Mouse (Mus musculus) hindbrain, postnatal 0 days (tissue): ENCODE data around the gene Myf6. TPM values are rescaled to one million over a fixed set of nuclear protein-coding genes. Genes with fewer than 3 reads are reported as not detected.

ENCODE experiments used
- ATAC-seq: fragments of 200-750 bp; cut with Nextera tagmentation; 2 replicates; pipeline ENCODE4 v1.8.0; 2017; ENCODE audit warnings: mild to moderate bottlenecking, moderate TSS enrichment, moderate library complexity
- DNase-seq: peaks from one replicate; pipeline ENCODE4 v3.0.0-alpha.2; 2015; ENCODE audit warnings: low spot score
- H3K27ac ChIP-seq: fragments of 300-500 bp; sonication (generic); 2 replicates; pipeline ENCODE4 v1.5.1; 2014; ENCODE audit warnings: mild to moderate bottlenecking
- H3K27me3 ChIP-seq: fragments of 300-500 bp; sonication (generic); 2 replicates; pipeline ENCODE4 v1.6.1; 2014; ENCODE audit warnings: low read length, mixed read lengths; ENCODE audit not compliant: insufficient read depth
- H3K36me3 ChIP-seq: fragments of 300-500 bp; sonication (generic); 2 replicates; pipeline ENCODE4 v1.6.1; 2014; ENCODE audit warnings: low read length, mixed read lengths; ENCODE audit not compliant: insufficient read depth
- H3K4me1 ChIP-seq: fragments of 300-500 bp; sonication (generic); 2 replicates; pipeline ENCODE4 v1.6.1; 2014; ENCODE audit warnings: antibody characterized with exemption, low read length, mixed read lengths; ENCODE audit not compliant: insufficient read depth
- H3K4me2 ChIP-seq: fragments of 300-500 bp; sonication (generic); 2 replicates; pipeline ENCODE4 v1.6.1; 2014; ENCODE audit warnings: low read depth, mild to moderate bottlenecking, low read length, moderate library complexity, mixed read lengths
- H3K4me3 ChIP-seq: fragments of 300-500 bp; sonication (generic); 2 replicates; pipeline ENCODE4 v1.5.1; 2014; ENCODE audit warnings: low read length
- H3K9ac ChIP-seq: fragments of 300-500 bp; sonication (generic); replicated peaks from 2 replicates; pipeline ENCODE4 v1.6.1; 2014; ENCODE audit warnings: mild to moderate bottlenecking, low read length, moderate library complexity, mixed read lengths
- H3K9me3 ChIP-seq: fragments of 300-500 bp; sonication (generic); 2 replicates; pipeline ENCODE4 v1.6.1; 2016; ENCODE audit warnings: low read length, mixed read lengths
- CTCF ChIP-seq: IDR thresholded peaks from 2 replicates; pipeline ENCODE4 v1.5.1; 2016; ENCODE audit warnings: antibody characterized with exemption, control low read depth, low read depth
- WGBS: fragments of 180-500 bp; shearing (Covaris S2); extraction: QIAGEN DNeasy Blood & Tissue Kit; methylation state at CpG from one replicate; pipeline ENCODE4 v1.1.7; 2014; 5-methylcytosine and 5-hydroxymethylcytosine counted together
- polyA plus RNA-seq: library from polyadenylated mRNA; unstranded; fragments of >200 nt; fragmentation: Nextera tagmentation; extraction: Ambion mirVana; gene quantifications from 2 replicates; pipeline ENCODE4 v1.2.1, GENCODE M21; 2015
- total RNA-seq: library from RNA; depleted of rRNA; stranded (reverse); fragments of >200 nt; gene quantifications from 2 replicates; pipeline ENCODE4 v1.2.3, GENCODE M21; 2014

Gene Myf6
- total and polyA plus RNA-seq, 2 experiments from 2014 or later = not detected

DNA sequence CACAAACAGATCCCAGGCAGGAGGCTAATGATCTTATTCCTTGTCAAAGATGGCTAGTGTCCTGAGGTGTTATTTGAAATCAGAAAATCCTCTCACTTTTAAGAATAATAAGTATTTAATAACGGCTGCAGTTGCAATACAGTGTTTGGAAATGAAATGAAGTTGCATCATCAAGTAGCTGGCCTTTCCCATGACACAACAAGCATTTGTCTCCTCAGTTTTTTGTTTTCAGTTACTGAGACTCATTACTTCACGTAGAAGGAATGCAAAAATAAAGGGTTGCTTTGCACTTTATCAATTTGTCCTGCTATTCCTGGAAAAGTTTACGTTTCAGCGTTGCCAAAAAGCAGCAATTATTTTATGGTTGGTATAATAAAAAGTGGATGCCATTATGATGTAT is 8.9 kb upstream of the Myf6 start:
- DNase-seq = no peak
- WGBS = 82% methylated on average over 4 of the region's 4 CpGs
- Histone ChIP-seq H3K4me3 (no peak overlapping the region), H3K4me2 (no peak overlapping the region), H3K9me3 (no peaks in the 10 kb centered on the region), H3K36me3 (no peaks in the 10 kb centered on the region), H3K27me3 (no peaks in the 10 kb centered on the region), H3K27ac (no peak overlapping the region), H3K4me1 (no peaks in the 10 kb centered on the region), H3K9ac (no peak overlapping the region)
- no peak for ATAC-seq
- no peak for TF ChIP-seq CTCF

DNA sequence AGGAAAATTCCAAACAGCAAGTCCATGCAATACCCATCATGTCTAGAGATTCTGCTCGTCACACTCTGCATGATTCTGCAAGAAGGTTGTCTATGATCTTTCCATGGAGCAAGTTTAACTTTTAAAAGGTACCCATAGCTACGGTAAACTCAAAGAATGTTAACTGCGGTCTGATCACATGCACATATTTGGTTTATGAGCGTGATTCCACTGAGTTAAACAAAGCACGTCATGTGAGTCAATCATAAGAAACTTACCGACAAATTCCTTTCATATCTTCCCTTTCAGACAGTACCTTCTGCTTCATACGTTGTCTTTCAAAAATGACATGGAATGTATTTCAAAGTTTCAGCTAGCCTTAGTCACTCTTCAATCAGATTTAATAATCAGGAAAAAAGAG is 7.7 kb upstream of the Myf6 start:
- H3K27ac ChIP-seq = no peak overlapping the region
- TF ChIP-seq CTCF = no peak
- H3K36me3 ChIP-seq = no peaks in the 10 kb centered on the region
- ATAC-seq (no peak), DNase-seq (no peak)
- no peaks in the 10 kb centered on the region for H3K27me3 ChIP-seq
- no peak overlapping the region for H3K9ac ChIP-seq
- no peaks in the 10 kb centered on the region for H3K9me3 ChIP-seq
- no peak overlapping the region for H3K4me3 ChIP-seq
- H3K4me1 ChIP-seq = no peaks in the 10 kb centered on the region
- WGBS = 94% methylated on average over 7 of the region's 7 CpGs
- no peak overlapping the region for H3K4me2 ChIP-seq

DNA sequence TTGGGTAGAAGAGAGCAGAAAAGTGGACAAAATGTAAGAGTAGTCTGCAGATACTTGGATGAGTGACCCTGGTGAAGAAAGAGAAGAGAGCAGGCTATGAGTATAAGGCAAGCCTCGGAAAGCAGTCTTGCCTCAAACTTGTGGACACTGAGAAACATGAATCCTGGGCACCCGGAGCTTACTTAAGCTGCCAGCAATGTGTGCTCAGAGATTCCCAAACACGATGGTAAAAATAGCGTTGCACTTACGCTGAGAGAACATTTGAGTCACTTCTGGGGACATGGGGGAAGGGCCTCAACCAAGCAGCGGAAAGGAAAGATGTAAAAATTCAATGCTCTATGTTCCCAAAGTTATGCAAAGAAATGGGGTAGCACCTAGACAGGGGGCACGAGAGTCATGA is 5.1 kb upstream of the Myf6 start:
- Histone ChIP-seq H3K9ac (no peak overlapping the region), H3K9me3 (no peaks in the 10 kb centered on the region), H3K27ac (no peak overlapping the region), H3K4me3 (no peak overlapping the region), H3K36me3 (no peaks in the 10 kb centered on the region), H3K4me2 (no peak overlapping the region), H3K27me3 (no peaks in the 10 kb centered on the region), H3K4me1 (no peaks in the 10 kb centered on the region)
- TF ChIP-seq CTCF = no peak
- no peak for DNase-seq
- no peak for ATAC-seq
- 88% methylated on average over 7 of the region's 7 CpGs for WGBS

- no peak overlapping the region for H3K4me3 ChIP-seq
- no peak for DNase-seq
- WGBS = 90% methylated on average over 1 of the region's 1 CpGs
- no peak overlapping the region for H3K4me2 ChIP-seq
- no peaks in the 10 kb centered on the region for H3K4me1 ChIP-seq
- no peaks in the 10 kb centered on the region for H3K27me3 ChIP-seq
- no peaks in the 10 kb centered on the region for H3K36me3 ChIP-seq
- no peak overlapping the region for H3K27ac ChIP-seq
- ATAC-seq = no peak
- no peak for TF ChIP-seq CTCF
- H3K9me3 ChIP-seq = no peaks in the 10 kb centered on the region
- no peak overlapping the region for H3K9ac ChIP-seq
Observed at GRCm38 (mm10) chr10:107496402-107496801, 1.9 kb upstream of the Myf6 start.

GRCm38 (mm10) chr10:107493580-107494474 is 710 bp downstream of the Myf6 start:
- 43% methylated on average over 20 of the region's 20 CpGs for WGBS
- no peaks in the 10 kb centered on the region for H3K4me1 ChIP-seq
- no peaks in the 10 kb centered on the region for H3K9me3 ChIP-seq
- H3K4me3 ChIP-seq = peak overlapping the region; percentile 24
- DNase-seq (no peak), ATAC-seq (0 out of 2 replicates have a peak, but pooled peaks have one; percentile 4)
- no peaks in the 10 kb centered on the region for H3K36me3 ChIP-seq
- H3K27ac ChIP-seq = no peak overlapping the region
- no peaks in the 10 kb centered on the region for H3K27me3 ChIP-seq
- no peak overlapping the region for H3K9ac ChIP-seq
- TF ChIP-seq CTCF = no peak
- peak overlapping the region; percentile 49 for H3K4me2 ChIP-seq

DNA sequence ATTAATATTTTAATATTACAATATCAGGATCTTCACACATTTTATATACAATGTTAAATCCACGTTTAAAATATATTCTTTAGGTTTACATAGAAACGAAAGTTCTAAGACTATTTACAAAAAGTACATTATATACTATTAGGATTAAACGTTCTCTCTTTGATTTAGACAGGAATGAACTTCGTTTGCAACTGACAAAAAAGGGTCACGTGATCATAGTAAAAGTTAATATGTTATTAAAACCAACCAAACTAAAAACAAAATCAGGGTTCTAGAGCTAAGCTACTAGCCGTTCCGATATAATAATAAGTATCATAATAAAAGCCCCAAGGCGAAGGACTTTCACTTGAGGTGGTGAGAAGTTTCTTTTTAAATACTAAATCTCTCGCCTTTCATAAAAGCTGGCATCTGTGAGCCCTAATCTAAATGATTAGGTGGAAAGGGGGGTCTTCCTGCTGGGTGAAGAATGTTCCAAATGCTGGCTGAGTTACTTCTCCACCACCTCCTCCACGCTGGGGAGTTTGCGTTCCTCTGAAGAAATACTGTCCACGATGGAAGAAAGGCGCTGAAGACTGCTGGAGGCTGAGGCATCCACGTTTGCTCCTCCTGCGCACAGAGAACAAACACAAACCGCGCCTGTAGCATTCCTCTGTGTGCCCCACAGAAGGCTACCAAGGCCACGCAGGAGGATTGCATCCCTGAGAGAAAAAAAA is 1.5 kb downstream of the Myf6 start:
- no peaks in the 10 kb centered on the region for H3K9me3 ChIP-seq
- peak overlapping the region; percentile 49 for H3K4me2 ChIP-seq
- TF ChIP-seq CTCF = no peak
- no peak overlapping the region for H3K27ac ChIP-seq
- 41% methylated on average over 18 of the region's 18 CpGs for WGBS
- ATAC-seq = no peak
- no peaks in the 10 kb centered on the region for H3K36me3 ChIP-seq
- DNase-seq = no peak
- H3K4me1 ChIP-seq = no peaks in the 10 kb centered on the region
- H3K27me3 ChIP-seq = no peaks in the 10 kb centered on the region
- no peak overlapping the region for H3K9ac ChIP-seq
- H3K4me3 ChIP-seq = peak overlapping the region; percentile 24
